Comparison of ENCODE assay signal across 35 mouse cellular contexts in the genomic region with DNA sequence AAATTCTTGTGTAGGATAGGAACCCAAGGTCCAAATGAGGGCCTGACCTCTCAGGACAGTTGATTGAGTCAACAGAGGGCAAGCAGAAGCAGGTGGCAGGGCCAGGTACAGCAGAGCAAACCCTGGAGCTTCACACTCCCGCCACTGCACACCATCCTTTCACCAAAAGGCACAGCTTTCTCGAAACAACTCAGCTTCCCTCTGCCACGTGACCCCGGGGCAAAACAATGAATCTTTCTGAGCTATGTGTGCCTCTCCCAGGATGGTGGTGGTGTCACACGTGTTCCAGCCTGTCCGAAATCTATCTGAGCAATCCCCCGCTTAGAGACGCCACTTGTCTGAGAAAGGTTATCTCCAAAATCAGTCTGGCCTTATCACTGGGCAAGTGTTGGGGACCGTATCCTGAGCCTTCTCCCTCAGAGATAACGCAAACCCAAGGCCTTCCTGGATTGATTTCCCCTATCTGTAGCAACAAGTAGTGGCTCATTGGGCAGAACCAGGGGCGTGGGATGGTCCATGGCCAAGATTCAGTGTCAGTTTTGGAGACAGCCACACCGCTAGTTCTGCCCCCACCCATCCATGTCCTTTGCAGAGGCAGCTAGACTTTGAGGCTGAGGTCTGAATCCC. TPM values are rescaled to one million over a fixed set of nuclear protein-coding genes. Genes with fewer than 3 reads are reported as not detected.
DNase-seq lines count a peak whose midpoint lies in the region; ATAC-seq and TF ChIP-seq lines count a peak whose summit lies in the region.
"Had no signal": no experiment of that assay in that cellular context is flagged by ENCODE, and none has a peak within 500 bp of the region (broad histone marks: within the 10 kb centered on the region; RNA-seq: fewer than 3 reads in every experiment).

No protein-coding gene starts in this region.

- H3K36me3 ChIP-seq in intestine, postnatal 0 days (ENCODE audit: control insufficient read depth, insufficient read depth) = peaks cover 3% of the 10 kb centered on the region; the same call in 1 of the 2 replicates
- H3K36me3 ChIP-seq in intestine, embryonic 15.5 days = no peaks in the 10 kb centered on the region
- H3K36me3 ChIP-seq in lung, postnatal 0 days (ENCODE audit: insufficient read depth, low read length) = no peaks in the 10 kb centered on the region
- no peaks in the 10 kb centered on the region for H3K36me3 ChIP-seq in midbrain, postnatal 0 days (ENCODE audit: insufficient read depth, low read length)
- H3K36me3 ChIP-seq: heart, embryonic 15.5 days; hindbrain, embryonic 12.5 days; neural tube, embryonic 12.5 days had no signal

- peak; percentile 12 for DNase-seq in lung, postnatal 36 days
- DNase-seq in lung, postnatal 0 days (ENCODE audit: low spot score) = no peak
- no peak for DNase-seq in heart, postnatal 25 days (ENCODE audit: low spot score)
- DNase-seq in midbrain, postnatal 0 days (ENCODE audit: low spot score) = no peak
- DNase-seq: adrenal gland, adult 2 months; adrenal gland, postnatal 36 days; cerebellum, adult 2 months; cerebellum, postnatal 25 days; gastrocnemius, postnatal 10 days; heart, postnatal 36 days; layer of hippocampus, postnatal 36 days; lung, adult 18-20 months; lung, postnatal 10 days; right cerebral cortex, adult 18-20 months; right cerebral cortex, postnatal 4 days had no signal

- WGBS in intestine, postnatal 0 days = 58% methylated on average over 12 of the region's 12 CpGs
- WGBS in intestine, embryonic 15.5 days = 60% methylated on average over 12 of the region's 12 CpGs
- WGBS in lung, postnatal 0 days = 48% methylated on average over 12 of the region's 12 CpGs
- 82% methylated on average over 12 of the region's 12 CpGs for WGBS in midbrain, postnatal 0 days

- H3K4me3 ChIP-seq in intestine, postnatal 0 days (ENCODE audit: low read depth, low read length) = no peak overlapping the region; the same call in 1 of the 2 replicates
- no peak overlapping the region for H3K4me3 ChIP-seq in intestine, embryonic 15.5 days (replicated peaks)
- no peak overlapping the region for H3K4me3 ChIP-seq in lung, postnatal 0 days (ENCODE audit: low read depth, low read length)
- H3K4me3 ChIP-seq in midbrain, postnatal 0 days (ENCODE audit: low read depth, low read length) = no peak overlapping the region
- H3K4me3 ChIP-seq: forebrain, embryonic 13.5 days; heart, embryonic 15.5 days; hindbrain, embryonic 12.5 days; myocyte; neural tube, embryonic 12.5 days had no signal

- H3K27ac ChIP-seq in intestine, postnatal 0 days (ENCODE audit: low read depth, low read length) = no peak overlapping the region
- no peak overlapping the region for H3K27ac ChIP-seq in intestine, embryonic 15.5 days
- H3K27ac ChIP-seq in lung, postnatal 0 days (ENCODE audit: low read length) = no peak overlapping the region
- no peak overlapping the region for H3K27ac ChIP-seq in midbrain, postnatal 0 days (ENCODE audit: low read depth, low read length)
- H3K27ac ChIP-seq: forebrain, embryonic 13.5 days; heart, embryonic 15.5 days; hindbrain, embryonic 12.5 days; hindbrain, postnatal 0 days; neural tube, embryonic 12.5 days had no signal

- no peak for TF ChIP-seq CTCF in intestine, postnatal 0 days (IDR thresholded peaks at IDR 0.05; ENCODE audit: low read depth)
- no peak for TF ChIP-seq CTCF in lung, postnatal 0 days (IDR thresholded peaks at IDR 0.05)
- no peak for TF ChIP-seq CTCF in midbrain, postnatal 0 days (IDR thresholded peaks at IDR 0.05)

- no peaks in the 10 kb centered on the region for H3K27me3 ChIP-seq in intestine, postnatal 0 days (replicated peaks; ENCODE audit: control insufficient read depth, insufficient read depth, low read length)
- H3K27me3 ChIP-seq in intestine, embryonic 15.5 days (replicated peaks) = 0 out of 2 replicates have a peak, but pooled peaks cover 4% of the 10 kb centered on the region
- no peaks in the 10 kb centered on the region for H3K27me3 ChIP-seq in lung, postnatal 0 days (replicated peaks; ENCODE audit: insufficient read depth, low read length)
- H3K27me3 ChIP-seq in midbrain, postnatal 0 days (ENCODE audit: insufficient read depth, low read length) = no peaks in the 10 kb centered on the region
- H3K27me3 ChIP-seq: neural tube, embryonic 12.5 days had no signal

- H3K4me1 ChIP-seq in intestine, postnatal 0 days (replicated peaks; ENCODE audit: control insufficient read depth, insufficient read depth, low read length) = 0 out of 2 replicates have a peak, but pooled peaks cover 3% of the 10 kb centered on the region
- peaks cover 5% of the 10 kb centered on the region; the same call in 1 of the 2 replicates for H3K4me1 ChIP-seq in intestine, embryonic 15.5 days (replicated peaks)
- H3K4me1 ChIP-seq in lung, postnatal 0 days (ENCODE audit: insufficient read depth, low read depth, low read length) = no peaks in the 10 kb centered on the region
- no peaks in the 10 kb centered on the region for H3K4me1 ChIP-seq in midbrain, postnatal 0 days (ENCODE audit: insufficient read depth, low read length)
- H3K4me1 ChIP-seq: forebrain, embryonic 13.5 days; heart, embryonic 15.5 days; hindbrain, embryonic 12.5 days; neural tube, embryonic 12.5 days had no signal

- H3K9ac ChIP-seq in intestine, postnatal 0 days (ENCODE audit: low read depth, low read length) = no peak overlapping the region
- H3K9ac ChIP-seq in intestine, embryonic 15.5 days = no peak overlapping the region
- H3K9ac ChIP-seq in lung, postnatal 0 days (replicated peaks; ENCODE audit: low read depth) = no peak overlapping the region
- no peak overlapping the region for H3K9ac ChIP-seq in midbrain, postnatal 0 days (replicated peaks; ENCODE audit: low read length, poor library complexity, severe bottlenecking)
- H3K9ac ChIP-seq: forebrain, embryonic 13.5 days; heart, embryonic 15.5 days; hindbrain, embryonic 12.5 days; neural tube, embryonic 12.5 days had no signal

- H3K4me2 ChIP-seq in intestine, postnatal 0 days (replicated peaks; ENCODE audit: low read depth) = peak overlapping the region; percentile 50
- H3K4me2 ChIP-seq in intestine, embryonic 15.5 days (replicated peaks) = no peak overlapping the region
- H3K4me2 ChIP-seq in lung, postnatal 0 days (replicated peaks; ENCODE audit: low read depth, low read length) = no peak overlapping the region
- H3K4me2 ChIP-seq in midbrain, postnatal 0 days (ENCODE audit: low read depth, low read length, poor library complexity, severe bottlenecking) = no peak overlapping the region
- H3K4me2 ChIP-seq: forebrain, embryonic 13.5 days; heart, embryonic 15.5 days; hindbrain, embryonic 12.5 days; liver, embryonic 11.5 days; midbrain, embryonic 11.5 days; neural tube, embryonic 12.5 days had no signal

- intact Hi-C loops in heart, postnatal 25 days (cut with DNase I) = no loop called here

- H3K9me3 ChIP-seq in intestine, postnatal 0 days (ENCODE audit: control insufficient read depth) = no peaks in the 10 kb centered on the region
- no peaks in the 10 kb centered on the region for H3K9me3 ChIP-seq in intestine, embryonic 15.5 days
- no peaks in the 10 kb centered on the region for H3K9me3 ChIP-seq in lung, postnatal 0 days (ENCODE audit: low read length)
- H3K9me3 ChIP-seq in midbrain, postnatal 0 days (ENCODE audit: low read length) = no peaks in the 10 kb centered on the region
- H3K9me3 ChIP-seq: forebrain, embryonic 13.5 days; heart, embryonic 15.5 days; hindbrain, embryonic 12.5 days; neural tube, embryonic 12.5 days had no signal

- no peak for ATAC-seq in intestine, postnatal 0 days
- no peak for ATAC-seq in intestine, embryonic 15.5 days
- no peak for ATAC-seq in lung, postnatal 0 days
- ATAC-seq in granulocyte monocyte progenitor cell, adult 5-6 weeks (replicated peaks; ENCODE audit: poor library complexity, severe bottlenecking) = 0 out of 2 replicates have a peak, but pooled peaks have one; percentile 13
- ATAC-seq in midbrain, postnatal 0 days (ENCODE audit: low FRiP score) = no peak
- ATAC-seq: activated CD4-positive, CD25-positive, alpha-beta regulatory T cell, adult 4 months; forebrain, embryonic 13.5 days; hindbrain, postnatal 0 days; intestine, embryonic 16.5 days; midbrain, embryonic 16.5 days had no signal

- no peak for TF ChIP-seq EP300 in lung, postnatal 0 days (IDR thresholded peaks at IDR 0.05)

RNA-seq across cellular contexts. Expression of gene Slc13a2, which starts 1.6 kb away (rescaled TPM):
- polyA plus RNA-seq in intestine, postnatal 0 days (2015; fragmentation: Nextera tagmentation; extraction: Ambion mirVana) = 31.4 and 36.6 TPM in 2 replicates
- 1.3 and 2.5 TPM in 2 replicates for polyA plus RNA-seq in intestine, embryonic 15.5 days (2015; fragmentation: Nextera tagmentation; extraction: Ambion mirVana)
- polyA plus RNA-seq in lung, postnatal 0 days (2015; fragmentation: Nextera tagmentation; extraction: Ambion mirVana) = 0.43 and 0.51 TPM in 2 replicates
- total RNA-seq in granulocyte monocyte progenitor cell, adult 5-6 weeks (2014; fragmentation: Nextera tagmentation) = not detected in 2 replicates
- total RNA-seq in granulocyte monocyte progenitor cell, adult 5-6 weeks (2017) = not detected in 2 replicates
- not detected for total RNA-seq in heart, postnatal 25 days (2021)
- total RNA-seq in midbrain, postnatal 0 days (2014; rRNA removed) = not detected in 2 replicates
- not detected in 2 replicates for polyA plus RNA-seq in midbrain, postnatal 0 days (2015; fragmentation: Nextera tagmentation; extraction: Ambion mirVana)
- total RNA-seq: adrenal gland, adult 2 months; adrenal gland, postnatal 36 days; gastrocnemius, postnatal 10 days; heart, postnatal 36 days; layer of hippocampus, postnatal 36 days; left cerebral cortex, postnatal 10 days had no signal
- polyA plus RNA-seq: activated CD4-positive, CD25-positive, alpha-beta regulatory T cell, adult 4 months; brain, embryonic 14.5 days; cerebellum, adult 2 months; embryonic facial prominence, embryonic 11.5 days; forebrain, embryonic 13.5 days; heart, embryonic 15.5 days; hindbrain, embryonic 12.5 days; hindbrain, postnatal 0 days; limb, embryonic 11.5 days; liver, embryonic 11.5 days; midbrain, embryonic 11.5 days; midbrain, embryonic 16.5 days; neural tube, embryonic 12.5 days had no signal

RNA-seq across cellular contexts. Expression of gene Foxn1, which starts 34.0 kb away (rescaled TPM):
- polyA plus RNA-seq in intestine, postnatal 0 days (2015; fragmentation: Nextera tagmentation; extraction: Ambion mirVana) = not detected in 2 replicates
- not detected in 2 replicates for polyA plus RNA-seq in intestine, embryonic 15.5 days (2015; fragmentation: Nextera tagmentation; extraction: Ambion mirVana)
- not detected in 2 replicates for polyA plus RNA-seq in lung, postnatal 0 days (2015; fragmentation: Nextera tagmentation; extraction: Ambion mirVana)
- not detected in 2 replicates for total RNA-seq in granulocyte monocyte progenitor cell, adult 5-6 weeks (2014; fragmentation: Nextera tagmentation)
- total RNA-seq in granulocyte monocyte progenitor cell, adult 5-6 weeks (2017) = not detected in 2 replicates
- total RNA-seq in heart, postnatal 25 days (2021) = not detected
- total RNA-seq in midbrain, postnatal 0 days (2014; rRNA removed) = not detected in 2 replicates
- not detected in 2 replicates for polyA plus RNA-seq in midbrain, postnatal 0 days (2015; fragmentation: Nextera tagmentation; extraction: Ambion mirVana)
- total RNA-seq: gastrocnemius, postnatal 10 days; heart, postnatal 36 days; hindbrain, postnatal 0 days; layer of hippocampus, postnatal 36 days; left cerebral cortex, postnatal 10 days had no signal
- polyA plus RNA-seq: activated CD4-positive, CD25-positive, alpha-beta regulatory T cell, adult 4 months; cerebellum, adult 2 months; forebrain, embryonic 13.5 days; gonadal fat pad, adult 2 months; hindbrain, embryonic 12.5 days; hindbrain, postnatal 0 days; intestine, embryonic 16.5 days; kidney, embryonic 14.5 days; liver, embryonic 11.5 days; midbrain, embryonic 11.5 days; midbrain, embryonic 16.5 days; neural tube, embryonic 12.5 days had no signal

RNA-seq across cellular contexts. Expression of gene Slc46a1, which starts 45.1 kb away (rescaled TPM):
- 68.7 and 71.6 TPM in 2 replicates for polyA plus RNA-seq in intestine, postnatal 0 days (2015; fragmentation: Nextera tagmentation; extraction: Ambion mirVana)
- polyA plus RNA-seq in intestine, embryonic 15.5 days (2015; fragmentation: Nextera tagmentation; extraction: Ambion mirVana) = 12.2 and 13.3 TPM in 2 replicates
- 10.6 and 11.9 TPM in 2 replicates for polyA plus RNA-seq in lung, postnatal 0 days (2015; fragmentation: Nextera tagmentation; extraction: Ambion mirVana)
- 4.2 TPM in 1 of 2 replicates, not detected in the other for total RNA-seq in granulocyte monocyte progenitor cell, adult 5-6 weeks (2014; fragmentation: Nextera tagmentation)
- 1.9 and 2.7 TPM in 2 replicates for total RNA-seq in granulocyte monocyte progenitor cell, adult 5-6 weeks (2017)
- 1 to 10 TPM; 1.4 to 2.3 TPM for total RNA-seq in heart, postnatal 25 days (2021)
- total RNA-seq in midbrain, postnatal 0 days (2014; rRNA removed) = 15.0 and 17.5 TPM in 2 replicates
- polyA plus RNA-seq in midbrain, postnatal 0 days (2015; fragmentation: Nextera tagmentation; extraction: Ambion mirVana) = 19.1 and 19.6 TPM in 2 replicates
